Mouse (Mus musculus) myocyte (in vitro differentiated cells): ENCODE measurements around the gene Higd1a. TPM values are rescaled to one million over a fixed set of nuclear protein-coding genes. Genes with fewer than 3 reads are reported as not detected.

Experiments
- H3K27me3 ChIP-seq: one replicate; pipeline ENCODE4 v1.6.1; 2011; ENCODE audit not compliant: control insufficient read depth, insufficient read depth, insufficient read length
- H3K36me3 ChIP-seq: one replicate; pipeline ENCODE4 v1.6.1; 2011; ENCODE audit not compliant: control insufficient read depth, insufficient read depth
- H3K4me2 ChIP-seq: one replicate; pipeline ENCODE4 v1.6.1; 2011; ENCODE audit warnings: low read depth, control low read depth
- H3K4me3 ChIP-seq: one replicate; pipeline ENCODE4 v1.5.1; 2011; ENCODE audit warnings: mild to moderate bottlenecking, control low read depth, moderate library complexity
- H3K79me2 ChIP-seq: one replicate; pipeline ENCODE4 v1.6.1; 2011; ENCODE audit not compliant: control insufficient read depth, insufficient read depth
- H3ac ChIP-seq: one replicate; pipeline ENCODE4 v1.6.1; 2011; ENCODE audit not compliant: control insufficient read depth, insufficient read length
- CEBPB ChIP-seq: IDR thresholded peaks from 2 replicates; pipeline ENCODE4 v1.6.1; 2011; ENCODE audit warnings: mild to moderate bottlenecking, moderate library complexity; ENCODE audit not compliant: poor library complexity, insufficient read depth, severe bottlenecking
- E2F4 ChIP-seq: IDR thresholded peaks from one replicate; pipeline ENCODE4 v1.6.1; 2011; ENCODE audit warnings: mild to moderate bottlenecking, control low read depth, moderate library complexity; ENCODE audit not compliant: insufficient read depth
- MAX ChIP-seq: IDR thresholded peaks from one replicate; pipeline ENCODE4 v1.6.1; 2011; ENCODE audit warnings: low read depth, mild to moderate bottlenecking, control low read depth
- MYOD1 ChIP-seq, 3 experiments: IDR thresholded peaks; one replicate each; pipeline ENCODE4 v1.6.1; 2011; ENCODE audit warnings: control low read depth in 2 of 3, low read depth in 2 of 3, mild to moderate bottlenecking in 2 of 3, moderate library complexity in 1 of 3; ENCODE audit not compliant: insufficient read length in 2 of 3, control insufficient read depth in 1 of 3
- MYOG ChIP-seq, 3 experiments: IDR thresholded peaks; one replicate each; pipeline ENCODE4 v1.6.1; 2011; ENCODE audit warnings: control low read depth in 2 of 3, low read depth in 2 of 3, mild to moderate bottlenecking in 2 of 3; ENCODE audit not compliant: insufficient read length in 2 of 3, control insufficient read depth in 1 of 3, insufficient read depth in 1 of 3
- POLR2A ChIP-seq: IDR thresholded peaks from one replicate; pipeline ENCODE4 v1.6.1; 2011; ENCODE audit warnings: low read depth, mild to moderate bottlenecking, control low read depth, moderate library complexity; ENCODE audit not compliant: insufficient read length
- POLR2AphosphoS2 ChIP-seq: IDR thresholded peaks from one replicate; pipeline ENCODE4 v1.6.1; 2011; ENCODE audit warnings: low read depth, control low read depth; ENCODE audit not compliant: insufficient read length
- REST ChIP-seq: IDR thresholded peaks from one replicate; pipeline ENCODE4 v1.6.1; 2011; ENCODE audit warnings: mild to moderate bottlenecking, control low read depth, moderate library complexity; ENCODE audit not compliant: insufficient read depth, insufficient read length
- SRF ChIP-seq: IDR thresholded peaks from one replicate; pipeline ENCODE4 v1.6.1; 2011; ENCODE audit warnings: low read depth; ENCODE audit not compliant: control insufficient read depth, insufficient read length
- TCF12 ChIP-seq: IDR thresholded peaks from one replicate; pipeline ENCODE4 v1.6.1; 2011; ENCODE audit warnings: mild to moderate bottlenecking, control low read depth; ENCODE audit not compliant: poor library complexity, insufficient read depth, severe bottlenecking
- TCF3 ChIP-seq: IDR thresholded peaks from one replicate; pipeline ENCODE4 v1.6.1; 2011; ENCODE audit warnings: low read depth, control low read depth; ENCODE audit not compliant: insufficient read length
- USF1 ChIP-seq: IDR thresholded peaks from one replicate; pipeline ENCODE4 v1.6.1; 2011; ENCODE audit warnings: low read depth, mild to moderate bottlenecking, control low read depth, moderate library complexity
- polyA plus RNA-seq: library from polyadenylated mRNA; unstranded; fragments of >200 nt; fragmentation: generic; extraction: Trizol; gene quantifications from one replicate; pipeline ENCODE4 v1.2.1, GENCODE M21; 2012; ENCODE audit warnings: missing spikeins

Higd1a gene
- polyA plus RNA-seq, 1 experiment = 115 TPM

GRCm38 (mm10) chr9:121856649-121857416 lies 1.3 kb downstream of the Higd1a start:
- Histone ChIP-seq H3K79me2 (peaks cover 37% of the 10 kb centered on the region), H3K4me3 (peak overlapping the region; percentile 77), H3K4me2 (peak overlapping the region; percentile 93), H3ac (peak overlapping the region; percentile 79), H3K36me3 (peaks cover 5% of the 10 kb centered on the region), H3K27me3 (no peaks in the 10 kb centered on the region)
- TF ChIP-seq MYOD1 (IDR thresholded peaks at IDR 0.05; ENCODE audit: control insufficient read depth in 1 of 3, insufficient read length in 2 of 3, low read depth in 2 of 3) = no peak

- H3K79me2 ChIP-seq = peaks cover 37% of the 10 kb centered on the region
- no peak overlapping the region for H3ac ChIP-seq
- H3K27me3 ChIP-seq = no peaks in the 10 kb centered on the region
- peaks cover 23% of the 10 kb centered on the region for H3K36me3 ChIP-seq
- TF ChIP-seq REST = no peak
- TF ChIP-seq MYOG (IDR thresholded peaks at IDR 0.05; ENCODE audit: control insufficient read depth in 1 of 3, insufficient read depth in 1 of 3, insufficient read length in 2 of 3, low read depth in 2 of 3) = no peak
- no peak for TF ChIP-seq POLR2AphosphoS2
- no peak for TF ChIP-seq E2F4
- TF ChIP-seq USF1 = no peak
- TF ChIP-seq MYOD1 (IDR thresholded peaks at IDR 0.05; ENCODE audit: control insufficient read depth in 1 of 3, insufficient read length in 2 of 3, low read depth in 2 of 3) = no peak
- TF ChIP-seq MAX = no peak
- no peak for TF ChIP-seq SRF
- TF ChIP-seq CEBPB = no peak
- no peak for TF ChIP-seq POLR2A
- no peak for TF ChIP-seq TCF3
- no peak for TF ChIP-seq TCF12
- no peak overlapping the region for H3K4me3 ChIP-seq
- peak overlapping the region; percentile 93 for H3K4me2 ChIP-seq
These were observed 3.9 kb downstream of the Higd1a start for GRCm38 (mm10) chr9:121854246-121854645.

GRCm38 (mm10) chr9:121847842-121848241 lies 10.3 kb downstream of the Higd1a start:
- no peak overlapping the region for H3ac ChIP-seq
- H3K4me3 ChIP-seq = no peak overlapping the region

GRCm38 (mm10) chr9:121847138-121847537 lies 11.0 kb downstream of the Higd1a start:
- TF ChIP-seq MAX = no peak
- TF ChIP-seq TCF12 = no peak
- no peak for TF ChIP-seq POLR2A
- no peak for TF ChIP-seq USF1
- TF ChIP-seq E2F4 = no peak
- no peak for TF ChIP-seq MYOG (IDR thresholded peaks at IDR 0.05; ENCODE audit: control insufficient read depth in 1 of 3, insufficient read depth in 1 of 3, insufficient read length in 2 of 3, low read depth in 2 of 3)
- TF ChIP-seq REST = no peak
- no peak for TF ChIP-seq POLR2AphosphoS2
- no peak for TF ChIP-seq SRF
- TF ChIP-seq TCF3 = no peak
- no peak for TF ChIP-seq MYOD1 (IDR thresholded peaks at IDR 0.05; ENCODE audit: control insufficient read depth in 1 of 3, insufficient read length in 2 of 3, low read depth in 2 of 3)
- no peak for TF ChIP-seq CEBPB
- H3K4me2 ChIP-seq = no peak overlapping the region
- H3K27me3 ChIP-seq = no peaks in the 10 kb centered on the region
- H3K4me3 ChIP-seq = no peak overlapping the region
- H3K36me3 ChIP-seq = peaks cover 40% of the 10 kb centered on the region
- no peaks in the 10 kb centered on the region for H3K79me2 ChIP-seq
- no peak overlapping the region for H3ac ChIP-seq

More at GRCm38 (mm10) chr9:121847842-121848241, 10.3 kb downstream of the Higd1a start:
- Histone ChIP-seq H3K36me3 (peaks cover 42% of the 10 kb centered on the region), H3K79me2 (no peaks in the 10 kb centered on the region), H3K27me3 (no peaks in the 10 kb centered on the region), H3K4me2 (no peak overlapping the region)
- TF ChIP-seq E2F4 (no peak), TCF12 (no peak), CEBPB (no peak), MYOD1 (IDR thresholded peaks at IDR 0.05; ENCODE audit: control insufficient read depth in 1 of 3, insufficient read length in 2 of 3, low read depth in 2 of 3) (no peak), MYOG (IDR thresholded peaks at IDR 0.05; ENCODE audit: control insufficient read depth in 1 of 3, insufficient read depth in 1 of 3, insufficient read length in 2 of 3, low read depth in 2 of 3) (no peak), MAX (no peak), USF1 (no peak), TCF3 (no peak)

GRCm38 (mm10) chr9:121846526-121847118 lies 11.5 kb downstream of the Higd1a start:
- Histone ChIP-seq H3ac (no peak overlapping the region), H3K79me2 (no peaks in the 10 kb centered on the region), H3K4me3 (no peak overlapping the region), H3K27me3 (no peaks in the 10 kb centered on the region), H3K4me2 (no peak overlapping the region), H3K36me3 (peaks cover 35% of the 10 kb centered on the region)
- no peak for TF ChIP-seq MAX
- no peak for TF ChIP-seq CEBPB
